Mouse (Mus musculus) brain, embryonic 14.5 days (tissue): Measurements from ENCODE around the gene Pik3r3.

ENCODE experiments used
- CTCF ChIP-seq: fragments of 200-500 bp; IDR thresholded peaks from 2 replicates; pipeline ENCODE4 v1.5.1; 2012; ENCODE audit warnings: inconsistent platforms, mild to moderate bottlenecking, moderate library complexity, borderline replicate concordance; ENCODE audit not compliant: insufficient read depth, insufficient read length; ENCODE audit errors: extremely low read depth
- POLR2A ChIP-seq: fragments of 200-500 bp; IDR thresholded peaks from 2 replicates; pipeline ENCODE4 v1.6.1; 2012; ENCODE audit warnings: mild to moderate bottlenecking, inconsistent platforms, borderline replicate concordance; ENCODE audit not compliant: poor library complexity, insufficient read depth, insufficient read length, severe bottlenecking; ENCODE audit errors: extremely low read depth

DNA sequence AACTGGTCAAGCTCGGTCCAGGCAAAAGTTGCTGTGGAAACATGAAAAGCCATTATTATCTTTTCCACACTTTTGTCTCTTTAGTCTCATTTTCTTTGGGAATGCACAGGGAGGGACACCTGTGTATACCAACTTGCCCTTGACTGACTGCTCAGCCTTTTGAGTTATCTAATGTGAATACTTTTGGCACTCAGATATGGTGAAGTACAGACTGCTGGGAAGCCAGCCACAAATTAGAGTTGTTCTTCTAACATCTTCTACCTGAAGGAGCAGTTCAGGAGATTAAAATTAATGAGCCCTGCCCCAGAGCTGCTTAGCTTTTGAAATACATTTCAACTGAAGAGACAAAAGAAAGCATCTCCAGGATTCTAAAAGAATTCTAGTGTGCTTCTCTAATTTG, 2.4 kb upstream of the Pik3r3 start:
- TF ChIP-seq CTCF (no peak), POLR2A (no peak)
